Mouse (Mus musculus) cerebellum, adult 2 months (tissue): ENCODE measurements around the gene Dusp18.

Experiments
- CTCF ChIP-seq: fragments of 200-500 bp; IDR thresholded peaks from 2 replicates; pipeline ENCODE4 v1.5.1; 2011; ENCODE audit warnings: low read depth, mild to moderate bottlenecking, control low read depth, low read length, moderate library complexity, borderline replicate concordance; ENCODE audit not compliant: insufficient read depth
- POLR2A ChIP-seq: fragments of 200-500 bp; IDR thresholded peaks from 2 replicates; pipeline ENCODE4 v1.6.1; 2011; ENCODE audit warnings: low read length, control low read depth, borderline replicate concordance; ENCODE audit not compliant: insufficient read depth

DNA sequence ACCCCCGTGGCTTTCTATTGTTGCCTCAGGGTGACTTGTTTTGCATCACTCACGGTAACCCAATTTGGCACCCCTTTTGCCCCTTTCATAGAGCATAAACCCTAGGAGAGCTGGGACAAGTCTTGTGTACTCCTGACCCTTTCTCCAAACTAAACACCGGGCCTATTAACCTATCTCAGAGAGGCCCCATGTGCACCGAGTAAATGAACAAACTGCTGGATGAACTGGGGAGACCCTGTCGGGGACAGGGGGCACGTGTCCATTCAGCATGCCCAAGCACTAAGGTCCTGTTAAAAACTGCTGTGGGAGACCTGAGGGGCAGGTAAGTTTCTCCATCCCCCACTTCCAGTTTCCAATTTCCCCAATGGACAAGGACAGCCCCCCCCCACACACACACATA, 35.9 kb downstream of the Dusp18 start:
- TF ChIP-seq CTCF = no peak
- TF ChIP-seq POLR2A = no peak
